Mouse (Mus musculus): Measurements from ENCODE around the gene Adap2.

The Adap2 gene

GRCm38 (mm10) chr11:80199316-80199715 is 45.4 kb downstream of the Adap2 start:
- DNase-seq (ENCODE audit: low read depth, low spot score): no peak
- H3K36me3 ChIP-seq (ENCODE audit: control insufficient read depth, insufficient read depth, low read length, poor library complexity, severe bottlenecking): peaks cover 2% of the 10 kb centered on the region; the same call in 1 of the 2 replicates
- no peaks in the 10 kb centered on the region; the same call in 1 of the 2 replicates for H3K27me3 ChIP-seq (ENCODE audit: control insufficient read depth, insufficient read depth, low read length, poor library complexity, severe bottlenecking)

DNA sequence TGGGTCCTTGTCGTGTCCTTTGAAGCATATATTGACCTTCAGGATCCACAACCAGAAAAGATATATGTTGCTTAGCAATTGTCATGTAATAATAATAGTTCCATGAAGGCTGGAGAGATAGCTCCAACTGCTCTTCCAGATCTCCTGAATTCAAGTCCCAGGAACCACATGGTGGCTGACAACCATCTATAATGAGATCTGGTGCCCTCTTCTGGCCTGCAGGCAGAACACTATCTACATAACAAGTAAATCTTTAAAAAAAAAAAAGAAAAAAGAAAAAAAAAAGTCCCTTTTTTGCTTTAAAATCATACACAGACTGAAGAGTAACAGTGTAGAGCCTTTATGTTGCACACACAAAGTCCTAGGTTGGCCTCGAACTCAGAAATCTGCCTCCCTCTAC is 45.9 kb downstream of the Adap2 start:
- H3K27me3 ChIP-seq (ENCODE audit: control insufficient read depth, insufficient read depth, low read length, poor library complexity, severe bottlenecking): no peaks in the 10 kb centered on the region; the same call in 1 of the 2 replicates
- H3K36me3 ChIP-seq (ENCODE audit: control insufficient read depth, insufficient read depth, low read length, poor library complexity, severe bottlenecking): no peaks in the 10 kb centered on the region; the same call in 1 of the 2 replicates
- peak; percentile 20 for DNase-seq (ENCODE audit: low read depth, low spot score)

DNA sequence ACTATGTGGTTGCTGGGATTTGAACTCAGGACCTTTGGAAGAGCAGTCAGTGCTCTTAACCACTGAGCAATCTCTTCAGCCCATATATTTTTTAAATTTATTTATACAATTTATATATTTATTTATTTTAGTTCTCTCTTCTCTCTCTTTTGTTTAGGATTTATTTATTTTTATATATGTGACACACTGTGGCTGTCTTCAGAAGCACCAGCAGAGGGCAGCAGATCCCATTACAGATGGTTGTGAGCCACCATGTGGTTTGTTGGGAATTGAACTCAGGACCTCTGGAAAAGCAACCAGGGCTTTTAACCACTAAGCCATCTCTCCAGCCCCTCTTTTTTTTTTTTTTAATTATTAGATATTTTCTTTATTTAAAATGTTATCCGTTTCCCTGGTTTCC is 46.4 kb downstream of the Adap2 start:
- H3K36me3 ChIP-seq (ENCODE audit: control insufficient read depth, insufficient read depth, low read length, poor library complexity, severe bottlenecking): no peaks in the 10 kb centered on the region; the same call in 1 of the 2 replicates
- H3K27me3 ChIP-seq (ENCODE audit: control insufficient read depth, insufficient read depth, low read length, poor library complexity, severe bottlenecking): no peaks in the 10 kb centered on the region; the same call in 1 of the 2 replicates
- DNase-seq (ENCODE audit: low read depth, low spot score): peak; percentile 71

DNA sequence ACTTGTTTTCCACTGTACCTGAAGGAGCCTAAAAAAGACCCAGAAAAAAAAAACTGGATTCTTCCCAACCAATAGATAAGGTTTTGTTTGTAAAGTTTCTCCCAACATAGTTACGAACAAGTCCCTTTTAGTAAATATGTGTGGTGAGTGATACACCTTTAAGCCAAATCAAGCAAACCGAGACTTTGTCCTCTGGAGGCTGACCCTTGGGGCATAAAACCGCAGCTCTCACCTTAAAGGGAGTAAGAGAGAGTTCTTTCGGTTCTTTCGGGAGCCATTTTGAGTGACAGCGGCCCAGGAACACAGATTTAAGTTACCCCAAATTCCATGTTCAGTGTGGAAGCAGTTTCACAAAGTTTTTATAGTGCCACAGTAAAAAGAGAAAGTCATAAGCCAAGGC is 48.4 kb downstream of the Adap2 start:
- no peak for DNase-seq (ENCODE audit: low read depth, low spot score)
- Histone ChIP-seq H3K36me3 (ENCODE audit: control insufficient read depth, insufficient read depth, low read length, poor library complexity, severe bottlenecking) (no peaks in the 10 kb centered on the region; the same call in 1 of the 2 replicates), H3K27me3 (ENCODE audit: control insufficient read depth, insufficient read depth, low read length, poor library complexity, severe bottlenecking) (no peaks in the 10 kb centered on the region; the same call in 1 of the 2 replicates)

GRCm38 (mm10) chr11:80204037-80204436 is 50.1 kb downstream of the Adap2 start:
- Histone ChIP-seq H3K36me3 (ENCODE audit: control insufficient read depth, insufficient read depth, low read length, poor library complexity, severe bottlenecking) (no peaks in the 10 kb centered on the region), H3K27me3 (ENCODE audit: control insufficient read depth, insufficient read depth, low read length, poor library complexity, severe bottlenecking) (no peaks in the 10 kb centered on the region; the same call in 1 of the 2 replicates)
- no peak for DNase-seq (ENCODE audit: low read depth, low spot score)

DNA sequence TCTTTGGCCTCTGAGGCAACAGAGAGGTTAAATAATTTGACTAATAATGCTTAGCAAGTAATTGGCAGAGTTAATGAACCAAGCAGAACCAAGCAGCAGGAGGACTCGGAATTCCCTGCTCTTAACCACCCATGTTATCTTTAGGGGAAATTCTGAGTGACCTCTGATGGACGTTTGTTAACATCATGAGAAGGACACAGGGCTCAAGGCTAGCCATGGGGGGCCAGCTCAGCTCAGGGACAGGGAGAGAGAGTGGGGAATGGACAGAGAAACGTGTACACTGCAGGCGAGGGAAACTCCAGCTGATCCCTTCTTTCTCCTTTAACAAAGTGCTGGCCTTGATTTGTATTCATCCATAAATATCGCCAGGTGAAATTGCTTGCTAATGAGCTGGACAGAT is 51.0 kb downstream of the Adap2 start:
- no peak for DNase-seq (ENCODE audit: low read depth, low spot score)
- Histone ChIP-seq H3K27me3 (ENCODE audit: control insufficient read depth, insufficient read depth, low read length, poor library complexity, severe bottlenecking) (no peaks in the 10 kb centered on the region; the same call in 1 of the 2 replicates), H3K36me3 (ENCODE audit: control insufficient read depth, insufficient read depth, low read length, poor library complexity, severe bottlenecking) (no peaks in the 10 kb centered on the region)

GRCm38 (mm10) chr11:80208465-80208859 is 54.6 kb downstream of the Adap2 start:
- H3K27me3 ChIP-seq (ENCODE audit: control insufficient read depth, insufficient read depth, low read length, poor library complexity, severe bottlenecking): no peaks in the 10 kb centered on the region
- no peaks in the 10 kb centered on the region for H3K36me3 ChIP-seq (ENCODE audit: control insufficient read depth, insufficient read depth, low read length, poor library complexity, severe bottlenecking)
- DNase-seq (ENCODE audit: low read depth, low spot score): no peak

DNA sequence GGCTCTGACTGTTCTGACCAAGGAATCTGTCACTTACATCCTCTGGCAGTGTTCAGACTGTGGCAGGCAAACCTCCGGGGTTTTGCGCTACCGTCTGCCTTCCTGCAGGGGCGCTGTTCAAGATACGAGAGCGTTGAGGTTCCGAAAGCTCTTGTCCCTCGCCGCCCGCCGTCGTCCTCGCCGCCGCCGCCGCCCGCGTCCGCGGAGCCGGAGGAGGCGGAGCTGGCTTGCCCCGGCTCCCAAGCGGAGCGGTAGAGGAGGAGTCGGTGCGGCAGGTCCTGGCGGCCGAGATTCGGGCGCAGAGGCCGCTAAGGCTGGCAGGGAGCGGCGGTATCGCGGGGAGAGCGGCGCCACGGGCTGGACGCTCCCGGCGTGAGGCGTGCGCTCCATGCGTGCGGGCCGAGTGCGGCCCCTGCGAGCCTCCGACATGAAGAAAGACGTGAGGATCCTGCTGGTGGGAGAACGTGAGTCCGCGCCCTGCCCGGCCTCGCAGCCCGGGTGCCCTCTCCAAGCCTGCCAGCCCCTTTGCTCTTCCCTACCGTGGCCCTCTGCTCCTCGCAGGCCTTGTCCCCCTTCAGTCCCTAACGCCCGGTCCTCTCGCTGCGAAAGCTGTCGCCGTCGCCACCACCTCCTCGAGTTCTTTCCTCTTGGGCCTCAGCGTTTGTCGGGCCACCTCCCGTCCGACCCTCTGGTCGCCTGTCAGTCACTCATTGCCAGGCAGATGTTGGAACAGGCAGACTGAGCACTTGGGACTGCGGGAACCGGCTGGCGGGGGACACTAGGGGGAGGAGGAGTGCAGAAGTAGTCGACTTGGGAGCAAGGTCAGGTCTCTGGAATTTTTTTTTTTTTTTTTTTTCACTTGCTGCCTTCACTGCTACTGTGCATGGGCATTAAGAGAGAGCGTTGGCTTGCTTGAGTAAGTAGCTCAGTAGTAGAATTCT is 55.2 kb downstream of the Adap2 start, which contains the start of gene Rhot1:
Gene Rhot1, plus strand, starts transcription at position 160 of the 941 bp plus-strand sequence.
- H3K36me3 ChIP-seq (ENCODE audit: control insufficient read depth, insufficient read depth, low read length, poor library complexity, severe bottlenecking): no peaks in the 10 kb centered on the region
- no peaks in the 10 kb centered on the region for H3K27me3 ChIP-seq (ENCODE audit: control insufficient read depth, insufficient read depth, low read length, poor library complexity, severe bottlenecking)
- DNase-seq (ENCODE audit: low read depth, low spot score): peak; percentile 96

DNA sequence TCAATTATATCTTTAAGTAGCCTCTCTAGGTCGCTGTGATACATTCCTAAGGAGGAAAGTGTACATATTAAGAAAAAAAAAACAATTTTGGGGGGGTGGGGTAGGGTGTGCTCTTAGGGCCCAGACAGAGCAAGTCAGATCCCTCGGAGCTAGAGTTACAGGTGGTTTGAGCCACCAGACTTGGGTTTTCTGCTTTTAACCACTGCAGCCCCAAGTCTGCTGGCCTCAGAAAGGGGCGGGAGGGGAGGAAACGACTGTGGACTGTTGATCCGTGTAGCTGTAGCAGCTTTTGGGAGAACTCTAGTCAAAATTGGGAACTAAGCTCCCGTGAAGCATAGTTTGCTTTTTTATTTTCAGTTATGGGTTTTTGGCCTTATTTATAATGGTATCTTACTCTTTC is 56.4 kb downstream of the Adap2 start:
- peak; percentile 11 for DNase-seq (ENCODE audit: low read depth, low spot score)

DNA sequence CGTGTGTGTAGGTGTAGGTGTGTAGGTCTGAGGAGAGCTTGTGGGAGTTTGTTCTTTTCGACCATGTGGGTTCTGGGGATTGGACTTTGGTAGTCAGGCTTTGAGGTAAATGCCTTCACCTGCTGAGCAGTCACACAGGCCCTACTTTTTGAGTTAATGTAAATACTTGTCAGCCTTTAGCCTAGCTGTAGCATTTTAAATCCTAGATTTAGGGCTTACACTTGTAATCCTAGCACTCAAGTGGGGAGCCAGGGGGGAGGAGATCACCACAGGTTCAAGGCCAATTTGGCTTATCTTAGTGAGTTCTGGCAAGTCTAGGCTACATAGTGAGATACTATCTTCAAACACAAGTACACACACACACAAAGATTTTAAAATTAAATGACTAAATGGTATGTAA is 58.4 kb downstream of the Adap2 start:
- Histone ChIP-seq H3K27me3 (ENCODE audit: control insufficient read depth, insufficient read depth, low read length, poor library complexity, severe bottlenecking) (no peaks in the 10 kb centered on the region), H3K36me3 (ENCODE audit: control insufficient read depth, insufficient read depth, low read length, poor library complexity, severe bottlenecking) (no peaks in the 10 kb centered on the region)
- no peak for DNase-seq (ENCODE audit: low read depth, low spot score)

More for the DNA sequence above, 56.4 kb downstream of the Adap2 start:
- H3K27me3 ChIP-seq (ENCODE audit: control insufficient read depth, insufficient read depth, low read length, poor library complexity, severe bottlenecking): no peaks in the 10 kb centered on the region
- H3K36me3 ChIP-seq (ENCODE audit: control insufficient read depth, insufficient read depth, low read length, poor library complexity, severe bottlenecking): no peaks in the 10 kb centered on the region

- H3K36me3 ChIP-seq (ENCODE audit: control insufficient read depth, insufficient read depth, low read length, poor library complexity, severe bottlenecking): no peaks in the 10 kb centered on the region
- H3K27me3 ChIP-seq (ENCODE audit: control insufficient read depth, insufficient read depth, low read length, poor library complexity, severe bottlenecking): no peaks in the 10 kb centered on the region
- DNase-seq (ENCODE audit: low read depth, low spot score): no peak
These were observed 61.4 kb downstream of the Adap2 start for GRCm38 (mm10) chr11:80215291-80215690.

GRCm38 (mm10) chr11:80218657-80219293 is 64.9 kb downstream of the Adap2 start:
- no peak for DNase-seq (ENCODE audit: low read depth, low spot score)

More at GRCm38 (mm10) chr11:80218657-80219293, 64.9 kb downstream of the Adap2 start:
- H3K36me3 ChIP-seq (ENCODE audit: control insufficient read depth, insufficient read depth, low read length, poor library complexity, severe bottlenecking): peaks cover 1% of the 10 kb centered on the region; the same call in 1 of the 2 replicates
- no peaks in the 10 kb centered on the region for H3K27me3 ChIP-seq (ENCODE audit: control insufficient read depth, insufficient read depth, low read length, poor library complexity, severe bottlenecking)
